Mouse (Mus musculus) embryonic facial prominence, embryonic 14.5 days (tissue): ENCODE results near the gene Gpr68. TPM values are rescaled to one million over a fixed set of nuclear protein-coding genes. Genes with fewer than 3 reads are reported as not detected.

Experiments
- ATAC-seq: fragments of 200-750 bp; cut with Nextera tagmentation; 2 replicates; pipeline ENCODE4 v1.8.0; 2017; ENCODE audit warnings: low read depth, moderate number of reproducible peaks, moderate TSS enrichment
- DNase-seq: peaks from one replicate; pipeline ENCODE4 v3.0.0-alpha.2; 2015; ENCODE audit warnings: low spot score
- H3K27ac ChIP-seq: fragments of 300-500 bp; sonication (generic); replicated peaks from 2 replicates; pipeline ENCODE4 v1.5.1; 2014; ENCODE audit warnings: low read depth, mild to moderate bottlenecking, low read length, moderate library complexity
- H3K27me3 ChIP-seq: fragments of 300-500 bp; sonication (generic); replicated peaks from 2 replicates; pipeline ENCODE4 v1.6.1; 2014; ENCODE audit warnings: low read length; ENCODE audit not compliant: control insufficient read depth, insufficient read depth
- H3K36me3 ChIP-seq: fragments of 300-500 bp; sonication (generic); 2 replicates; pipeline ENCODE4 v1.6.1; 2014; ENCODE audit warnings: low read length, mixed read lengths; ENCODE audit not compliant: control insufficient read depth, insufficient read depth
- H3K4me1 ChIP-seq: fragments of 300-500 bp; sonication (generic); 2 replicates; pipeline ENCODE4 v1.6.1; 2014; ENCODE audit warnings: antibody characterized with exemption, low read length; ENCODE audit not compliant: control insufficient read depth, insufficient read depth
- H3K4me2 ChIP-seq: fragments of 300-500 bp; sonication (generic); 2 replicates; pipeline ENCODE4 v1.6.1; 2014; ENCODE audit warnings: low read depth, mild to moderate bottlenecking, low read length, moderate library complexity, mixed read lengths
- H3K4me3 ChIP-seq: fragments of 300-500 bp; sonication (generic); 2 replicates; pipeline ENCODE4 v1.5.1; 2014; ENCODE audit warnings: low read depth, mild to moderate bottlenecking, low read length
- H3K9ac ChIP-seq: fragments of 300-500 bp; sonication (generic); 2 replicates; pipeline ENCODE4 v1.6.1; 2014; ENCODE audit warnings: low read depth, mild to moderate bottlenecking, low read length, moderate library complexity, mixed read lengths
- H3K9me3 ChIP-seq: fragments of 300-500 bp; sonication (generic); 2 replicates; pipeline ENCODE4 v1.6.1; 2016; ENCODE audit warnings: low read length; ENCODE audit not compliant: control insufficient read depth
- WGBS: fragments of 180-500 bp; shearing (Covaris S2); extraction: QIAGEN DNeasy Blood & Tissue Kit; methylation state at CpG from one replicate; pipeline ENCODE4 v1.1.7; 2014; 5-methylcytosine and 5-hydroxymethylcytosine counted together
- polyA plus RNA-seq: library from polyadenylated mRNA; unstranded; fragments of >200 nt; fragmentation: Nextera tagmentation; extraction: Ambion mirVana; gene quantifications from 2 replicates; pipeline ENCODE4 v1.2.1, GENCODE M21; 2014

The Gpr68 gene
- 0.18 and 0.46 TPM in 2 replicates for polyA plus RNA-seq

- Histone ChIP-seq H3K9me3 (no peaks in the 10 kb centered on the region), H3K27ac (no peak within 1 kb of the TSS), H3K36me3 (no peaks in the 10 kb centered on the region), H3K9ac (peak within 1 kb of the TSS; percentile 57), H3K4me2 (peak within 1 kb of the TSS; percentile 73), H3K4me1 (peaks cover 4% of the 10 kb centered on the region; the same call in 1 of the 2 replicates), H3K27me3 (peaks cover 22% of the 10 kb centered on the region), H3K4me3 (peak within 1 kb of the TSS; percentile 43)
- DNase-seq (peak; percentile 24), ATAC-seq (peak; percentile 79)
- 4% methylated on average over 38 of the region's 39 CpGs for WGBS
Observed at GRCm38 (mm10) chr12:100907598-100908297, at the start of gene Gpr68. Gpr68 (minus strand) TSS chr12:100908198.

GRCm38 (mm10) chr12:100957257-100957656 is 49.3 kb upstream of the Gpr68 start:
- DNase-seq: no peak
- WGBS: 59% methylated on average over 3 of the region's 3 CpGs
- ATAC-seq: no peak
- Histone ChIP-seq H3K27ac (no peak overlapping the region), H3K9ac (no peak overlapping the region), H3K4me1 (peaks cover 8% of the 10 kb centered on the region; the same call in 1 of the 2 replicates), H3K4me2 (no peak overlapping the region), H3K9me3 (no peaks in the 10 kb centered on the region), H3K27me3 (no peaks in the 10 kb centered on the region), H3K36me3 (no peaks in the 10 kb centered on the region), H3K4me3 (no peak overlapping the region)

DNA sequence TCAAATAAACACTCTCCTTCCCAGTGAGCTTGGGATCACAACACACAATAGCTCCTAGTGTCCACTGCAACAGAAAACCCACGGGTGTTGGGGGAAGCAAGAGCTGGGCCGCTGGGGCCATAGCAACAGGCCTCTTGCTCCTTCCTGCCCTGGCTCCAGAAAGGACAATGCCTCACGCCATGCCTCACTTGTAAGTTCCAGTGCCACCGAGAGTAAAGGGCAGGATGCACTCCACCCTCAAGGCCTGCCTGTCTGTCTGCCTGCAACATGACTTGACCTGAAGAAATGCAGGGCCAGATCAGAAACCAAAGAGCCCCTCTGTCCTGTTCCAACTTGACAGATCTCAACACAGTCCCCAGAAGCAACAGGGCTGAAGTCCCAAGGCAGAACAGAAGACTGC is 48.8 kb upstream of the Gpr68 start:
- DNase-seq (no peak), ATAC-seq (no peak)
- Histone ChIP-seq H3K27ac (no peak overlapping the region), H3K9me3 (no peaks in the 10 kb centered on the region), H3K27me3 (no peaks in the 10 kb centered on the region), H3K36me3 (no peaks in the 10 kb centered on the region), H3K4me3 (no peak overlapping the region), H3K9ac (no peak overlapping the region), H3K4me1 (peaks cover 8% of the 10 kb centered on the region; the same call in 1 of the 2 replicates), H3K4me2 (no peak overlapping the region)
- WGBS: 31% methylated on average over 4 of the region's 4 CpGs

DNA sequence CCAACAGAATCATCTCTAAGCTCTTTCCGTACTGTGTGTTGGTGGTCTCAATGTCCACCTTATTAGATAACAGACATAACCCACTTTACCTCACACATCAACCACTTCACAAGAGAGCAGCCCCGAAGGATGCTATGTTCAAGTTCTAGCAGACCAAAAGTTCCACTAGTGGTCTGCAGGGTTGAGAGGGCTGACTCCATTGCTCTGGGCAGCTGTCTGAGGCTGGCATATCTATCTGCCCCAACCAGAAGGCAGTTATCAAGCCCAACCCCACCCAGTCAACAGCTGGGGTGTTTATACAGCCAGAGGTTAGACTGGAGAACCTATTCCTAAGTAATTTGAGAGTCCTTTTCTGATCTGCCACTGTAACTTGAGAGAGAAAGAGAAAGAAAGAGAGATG is 48.0 kb upstream of the Gpr68 start:
- H3K4me3 ChIP-seq: no peak overlapping the region
- no peak overlapping the region for H3K9ac ChIP-seq
- no peaks in the 10 kb centered on the region for H3K9me3 ChIP-seq
- peaks cover 8% of the 10 kb centered on the region; the same call in 1 of the 2 replicates for H3K4me1 ChIP-seq
- no peaks in the 10 kb centered on the region for H3K27me3 ChIP-seq
- no peaks in the 10 kb centered on the region for H3K36me3 ChIP-seq
- H3K4me2 ChIP-seq: no peak overlapping the region
- WGBS: 86% methylated on average over 2 of the region's 2 CpGs
- no peak for DNase-seq
- ATAC-seq: no peak
- no peak overlapping the region for H3K27ac ChIP-seq

DNA sequence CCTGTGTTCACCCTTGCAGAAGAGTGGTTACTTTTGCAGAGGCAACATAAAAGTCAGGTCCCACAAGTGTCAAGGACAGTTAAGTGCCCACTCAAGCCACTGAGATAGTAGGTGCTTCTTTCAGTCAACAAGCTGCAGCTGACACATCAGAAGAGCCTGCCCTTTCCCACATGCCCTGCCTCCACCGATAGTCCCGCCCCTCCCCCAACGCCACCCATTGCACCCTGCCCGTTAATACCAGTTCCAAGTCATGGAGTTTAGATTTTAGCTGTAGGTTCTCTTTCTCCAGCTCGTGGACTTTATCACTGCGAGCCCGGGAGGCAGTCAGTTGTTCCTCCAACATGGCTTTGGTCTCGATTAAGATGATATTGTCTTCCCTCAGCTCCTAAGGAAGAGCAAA is 45.9 kb upstream of the Gpr68 start:
- H3K4me1 ChIP-seq: peaks cover 8% of the 10 kb centered on the region; the same call in 1 of the 2 replicates
- H3K36me3 ChIP-seq: no peaks in the 10 kb centered on the region
- H3K27me3 ChIP-seq: no peaks in the 10 kb centered on the region
- 83% methylated on average over 8 of the region's 8 CpGs for WGBS
- no peaks in the 10 kb centered on the region for H3K9me3 ChIP-seq
- H3K4me3 ChIP-seq: no peak overlapping the region
- no peak for DNase-seq
- no peak overlapping the region for H3K9ac ChIP-seq
- H3K4me2 ChIP-seq: no peak overlapping the region
- no peak for ATAC-seq
- H3K27ac ChIP-seq: no peak overlapping the region

DNA sequence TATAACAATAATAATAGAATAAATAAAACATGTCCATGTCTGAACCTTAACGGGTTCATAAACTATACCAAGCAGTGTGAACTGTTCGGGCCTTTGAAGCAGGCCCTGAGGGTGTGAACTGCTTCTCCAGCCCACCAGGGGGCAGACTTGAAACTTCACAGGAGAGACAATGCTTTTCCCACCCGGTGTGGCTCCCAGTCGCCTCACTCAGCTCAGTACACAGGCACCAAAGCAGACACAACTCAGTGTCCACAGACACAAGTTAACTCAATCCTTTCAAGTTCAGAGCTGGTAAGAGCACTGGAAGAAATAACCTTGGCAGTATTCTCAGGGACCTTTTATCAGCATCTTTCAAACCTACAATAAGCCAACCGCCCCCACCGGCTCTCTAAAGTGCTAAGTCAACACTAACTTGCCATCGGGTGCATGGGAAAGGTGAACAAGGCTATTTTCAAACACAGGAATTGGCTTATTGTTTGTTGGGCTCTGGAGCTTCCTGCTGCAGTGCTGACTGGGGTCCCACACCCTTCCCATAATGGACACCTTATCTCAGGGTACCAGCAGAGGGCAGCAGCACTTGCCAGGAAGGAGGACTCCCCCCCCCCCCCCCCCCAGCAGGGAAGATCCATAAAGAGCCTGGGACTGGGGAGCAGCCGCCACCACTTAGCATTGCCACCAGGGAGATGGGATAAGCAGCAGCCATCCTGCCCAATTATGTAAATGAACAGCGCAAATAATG is 44.4 kb upstream of the Gpr68 start:
- Histone ChIP-seq H3K36me3 (no peaks in the 10 kb centered on the region), H3K9me3 (no peaks in the 10 kb centered on the region), H3K9ac (no peak overlapping the region; the same call in 1 of the 2 replicates), H3K4me3 (no peak overlapping the region), H3K4me1 (no peaks in the 10 kb centered on the region), H3K27me3 (no peaks in the 10 kb centered on the region), H3K4me2 (no peak overlapping the region), H3K27ac (no peak overlapping the region)
- ATAC-seq (peak; percentile 81), DNase-seq (peak; percentile 85)
- 38% methylated on average over 9 of the region's 9 CpGs for WGBS

DNA sequence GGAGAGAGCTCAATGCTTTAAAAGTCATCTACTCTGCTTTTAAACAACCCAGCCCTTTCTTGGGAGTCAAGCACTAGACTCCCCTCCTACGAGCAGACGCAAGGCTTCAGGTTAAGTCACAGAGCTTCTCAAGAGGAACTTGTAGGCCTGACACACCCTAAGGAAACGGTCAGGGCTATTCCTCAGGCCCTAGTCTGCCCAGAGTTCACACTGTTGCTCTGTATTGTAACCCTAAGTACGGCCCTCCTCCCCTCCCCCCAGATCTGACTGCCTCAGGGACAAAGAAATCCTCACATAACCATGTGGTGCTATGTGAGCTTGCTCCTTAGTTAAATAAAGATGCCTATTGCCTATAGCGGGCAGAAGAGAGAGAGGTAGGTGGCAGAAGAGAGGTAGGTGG is 41.1 kb upstream of the Gpr68 start:
- ATAC-seq: no peak
- Histone ChIP-seq H3K27ac (no peak overlapping the region), H3K4me3 (no peak overlapping the region), H3K9ac (no peak overlapping the region), H3K9me3 (no peaks in the 10 kb centered on the region), H3K27me3 (no peaks in the 10 kb centered on the region), H3K4me1 (no peaks in the 10 kb centered on the region), H3K4me2 (no peak overlapping the region), H3K36me3 (no peaks in the 10 kb centered on the region)
- WGBS: 67% methylated on average over 5 of the region's 5 CpGs
- DNase-seq: no peak

DNA sequence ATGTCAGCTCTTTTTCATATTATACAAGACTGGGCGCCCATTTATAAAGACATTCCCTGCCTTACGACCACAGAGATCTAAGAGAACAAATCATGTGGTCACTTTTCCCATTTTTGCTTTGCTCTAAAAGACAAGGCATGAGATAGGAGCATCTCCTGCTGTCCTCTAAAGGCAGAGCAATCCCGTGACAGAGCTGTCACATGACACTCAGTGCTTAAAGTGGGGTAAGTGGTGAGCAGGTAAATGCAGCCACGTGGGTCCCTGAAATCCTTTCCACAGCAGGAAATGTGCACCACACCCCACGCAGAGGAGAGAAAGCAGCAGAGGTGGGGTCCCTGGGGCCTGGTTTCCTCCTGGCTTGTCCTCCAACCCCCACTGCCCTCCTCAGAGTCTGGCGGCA is 40.0 kb upstream of the Gpr68 start:
- no peak for ATAC-seq
- no peak overlapping the region for H3K4me3 ChIP-seq
- H3K36me3 ChIP-seq: no peaks in the 10 kb centered on the region
- WGBS: 89% methylated on average over 6 of the region's 6 CpGs
- no peak for DNase-seq
- H3K4me2 ChIP-seq: no peak overlapping the region
- no peak overlapping the region for H3K27ac ChIP-seq
- no peak overlapping the region for H3K9ac ChIP-seq
- no peaks in the 10 kb centered on the region for H3K27me3 ChIP-seq
- H3K9me3 ChIP-seq: no peaks in the 10 kb centered on the region
- no peaks in the 10 kb centered on the region for H3K4me1 ChIP-seq
